Mouse (Mus musculus) intestine, embryonic 16.5 days (tissue): ENCODE data around the gene Osbpl3. TPM values are rescaled to one million over a fixed set of nuclear protein-coding genes. Genes with fewer than 3 reads are reported as not detected.
A peak's percentile ranks its signal among the peaks of the same experiment; 100 is the strongest.

Source experiments
- ATAC-seq: fragments of 200-750 bp; cut with Nextera tagmentation; 2 replicates; pipeline ENCODE4 v1.8.0; 2017; ENCODE audit warnings: moderate TSS enrichment, moderate library complexity
- H3K27ac ChIP-seq: fragments of 300-500 bp; sonication (generic); 2 replicates; pipeline ENCODE4 v1.5.1; 2014; ENCODE audit warnings: mild to moderate bottlenecking, low read length
- H3K27me3 ChIP-seq: fragments of 300-500 bp; sonication (generic); replicated peaks from 2 replicates; pipeline ENCODE4 v1.6.1; 2014; ENCODE audit warnings: low read length, control low read depth, mixed read lengths; ENCODE audit not compliant: control insufficient read depth, insufficient read depth
- H3K36me3 ChIP-seq: fragments of 300-500 bp; sonication (generic); 2 replicates; pipeline ENCODE4 v1.6.1; 2014; ENCODE audit warnings: low read length, control low read depth; ENCODE audit not compliant: control insufficient read depth, insufficient read depth
- H3K4me1 ChIP-seq: fragments of 300-500 bp; sonication (generic); 2 replicates; pipeline ENCODE4 v1.6.1; 2014; ENCODE audit warnings: low read length, control low read depth, mixed read lengths; ENCODE audit not compliant: control insufficient read depth, insufficient read depth
- H3K4me2 ChIP-seq: fragments of 300-500 bp; sonication (generic); 2 replicates; pipeline ENCODE4 v1.6.1; 2014; ENCODE audit warnings: low read depth, low read length, control low read depth
- H3K4me3 ChIP-seq: fragments of 300-500 bp; sonication (generic); 2 replicates; pipeline ENCODE4 v1.5.1; 2014; ENCODE audit warnings: mild to moderate bottlenecking, low read length
- H3K9ac ChIP-seq: fragments of 300-500 bp; sonication (generic); 2 replicates; pipeline ENCODE4 v1.6.1; 2014; ENCODE audit warnings: low read depth, low read length
- H3K9me3 ChIP-seq: fragments of 300-500 bp; sonication (generic); 2 replicates; pipeline ENCODE4 v1.6.1; 2016; ENCODE audit warnings: low read length, control low read depth; ENCODE audit not compliant: control insufficient read depth
- WGBS: fragments of 180-500 bp; shearing (Covaris S2); extraction: QIAGEN DNeasy Blood & Tissue Kit; methylation state at CpG from one replicate; pipeline ENCODE4 v1.1.7; 2014; 5-methylcytosine and 5-hydroxymethylcytosine counted together
- polyA plus RNA-seq: library from polyadenylated mRNA; unstranded; fragments of >200 nt; fragmentation: Nextera tagmentation; extraction: Ambion mirVana; gene quantifications from 2 replicates; pipeline ENCODE4 v1.2.1, GENCODE M21; 2015

Gene Osbpl3
- polyA plus RNA-seq, 1 experiment from 2014 or later = 7.0 TPM

DNA sequence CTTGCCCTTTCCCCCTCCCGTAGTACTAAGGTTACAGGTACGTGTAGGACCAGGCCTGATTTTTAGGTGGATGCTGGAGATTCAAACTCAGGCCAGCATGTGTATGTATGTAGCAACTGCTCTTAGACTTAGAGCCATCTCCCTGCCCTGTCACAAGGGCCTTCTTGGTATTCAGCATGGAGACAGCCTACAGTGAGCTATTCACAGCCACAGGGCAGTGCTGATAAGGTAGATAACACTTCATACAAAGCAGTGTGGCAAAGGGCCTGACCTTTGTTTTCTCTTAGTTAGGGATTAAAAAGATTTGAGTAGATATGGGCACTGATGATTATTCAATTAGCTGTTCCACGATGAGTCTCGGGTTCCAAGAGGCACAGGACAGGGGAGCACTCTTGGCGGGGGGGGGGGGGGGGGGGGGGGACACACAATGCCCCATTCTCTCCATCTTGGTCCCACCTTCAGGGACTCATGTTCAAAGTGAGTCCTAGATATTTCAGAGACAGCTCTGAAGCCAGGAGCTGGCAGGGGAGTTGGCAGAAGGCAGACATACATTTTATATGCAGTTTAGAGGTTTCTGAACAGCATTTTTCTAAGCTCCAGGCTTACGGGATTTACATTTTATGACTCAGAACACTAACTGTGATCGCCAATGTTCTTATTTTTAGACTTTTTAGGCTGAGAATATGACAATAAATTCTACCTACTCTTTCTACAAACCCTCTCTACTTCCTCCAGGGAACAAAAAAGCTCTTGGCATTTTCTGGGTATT is 56.4 kb downstream of the Osbpl3 start:
- H3K4me2 ChIP-seq = no peak overlapping the region
- WGBS = 70% methylated on average over 6 of the region's 7 CpGs
- H3K27me3 ChIP-seq = no peaks in the 10 kb centered on the region
- no peaks in the 10 kb centered on the region for H3K36me3 ChIP-seq
- peak; percentile 84 for ATAC-seq
- no peak overlapping the region for H3K9ac ChIP-seq
- H3K4me3 ChIP-seq = no peak overlapping the region
- H3K27ac ChIP-seq = 0 out of 2 replicates have a peak overlapping the region, but pooled peaks have one; percentile 24
- peaks cover 12% of the 10 kb centered on the region for H3K4me1 ChIP-seq
- no peaks in the 10 kb centered on the region for H3K9me3 ChIP-seq

DNA sequence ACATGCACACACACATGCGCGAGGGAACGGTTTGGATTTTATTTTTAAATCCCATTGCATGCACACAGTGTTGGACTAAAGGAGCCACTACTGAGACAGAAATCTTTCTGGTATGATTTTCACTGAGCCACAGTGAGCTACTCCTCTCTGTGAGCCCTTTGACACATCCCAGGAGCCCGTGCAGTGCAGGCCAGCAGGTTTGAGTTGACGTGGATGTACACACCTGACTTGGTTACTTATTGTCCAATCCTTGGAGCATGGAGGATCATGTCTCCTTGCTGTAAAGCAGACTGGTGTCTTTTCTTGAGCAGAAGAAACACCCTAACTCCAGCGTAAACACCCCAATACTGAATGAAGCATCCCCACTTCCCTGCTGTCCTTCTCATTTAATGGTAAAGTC is 57.7 kb downstream of the Osbpl3 start:
- Histone ChIP-seq H3K9ac (no peak overlapping the region), H3K27ac (no peak overlapping the region), H3K4me2 (no peak overlapping the region), H3K4me3 (no peak overlapping the region), H3K9me3 (no peaks in the 10 kb centered on the region), H3K36me3 (no peaks in the 10 kb centered on the region), H3K4me1 (peaks cover 13% of the 10 kb centered on the region), H3K27me3 (no peaks in the 10 kb centered on the region)
- ATAC-seq = no peak
- WGBS = 78% methylated on average over 6 of the region's 6 CpGs

DNA sequence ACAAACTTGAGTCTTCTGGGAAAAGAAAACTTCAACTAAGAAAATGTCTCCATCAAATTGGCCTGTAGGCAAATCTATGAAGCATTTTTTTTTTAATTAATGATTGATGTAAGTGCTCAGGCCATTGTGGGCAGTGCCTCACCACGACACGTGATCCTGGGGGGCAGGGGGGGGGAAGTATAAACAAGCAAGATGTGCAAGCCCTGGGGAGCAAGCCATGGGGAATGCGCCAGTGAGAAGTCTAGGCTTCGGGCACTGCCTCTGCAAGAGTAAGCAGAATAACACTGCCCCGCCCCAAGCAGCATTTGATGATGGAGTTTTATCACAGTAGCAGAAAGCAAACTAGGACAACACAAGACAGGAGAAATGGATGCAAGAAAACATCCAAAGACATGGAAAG is 58.9 kb downstream of the Osbpl3 start:
- no peak for ATAC-seq
- Histone ChIP-seq H3K36me3 (no peaks in the 10 kb centered on the region), H3K9me3 (no peaks in the 10 kb centered on the region), H3K27ac (no peak overlapping the region), H3K9ac (no peak overlapping the region), H3K4me1 (peaks cover 13% of the 10 kb centered on the region), H3K27me3 (no peaks in the 10 kb centered on the region), H3K4me3 (no peak overlapping the region), H3K4me2 (no peak overlapping the region)
- WGBS = 40% methylated on average over 5 of the region's 5 CpGs

DNA sequence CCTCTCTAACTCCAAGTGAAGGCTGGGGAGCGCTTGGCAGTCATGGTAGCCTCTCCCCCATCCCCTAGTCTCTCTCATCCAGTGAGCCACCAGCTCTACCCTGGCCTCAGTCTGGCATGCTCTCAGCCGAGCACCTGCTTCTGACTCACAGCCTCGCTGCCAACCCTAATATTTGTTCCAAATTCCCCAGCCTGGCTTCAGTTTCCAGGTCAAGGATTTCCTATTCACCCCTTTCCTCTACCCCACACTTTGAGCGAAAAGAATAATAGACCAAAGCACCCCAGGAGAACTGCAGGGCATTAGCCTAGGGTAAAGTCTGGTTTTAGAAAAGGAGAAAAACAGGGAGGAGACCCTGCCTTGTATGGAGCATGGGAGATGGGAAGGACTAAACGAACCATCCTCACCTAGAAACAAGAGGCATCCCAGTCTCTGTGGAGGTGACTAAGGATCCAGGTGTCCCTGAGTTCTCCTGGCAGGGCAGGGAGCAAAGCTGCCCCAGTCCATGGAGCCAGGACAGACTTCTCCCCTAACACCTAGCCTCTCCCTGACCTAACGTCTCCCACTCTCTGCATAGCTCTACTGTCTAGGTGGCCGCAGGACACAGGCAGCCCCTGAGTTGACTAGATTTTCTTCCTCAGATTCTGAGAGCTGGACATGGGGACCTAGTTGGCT is 60.2 kb downstream of the Osbpl3 start:
- Histone ChIP-seq H3K4me3 (no peak overlapping the region), H3K4me1 (peaks cover 13% of the 10 kb centered on the region), H3K4me2 (no peak overlapping the region), H3K36me3 (no peaks in the 10 kb centered on the region), H3K9ac (no peak overlapping the region), H3K27me3 (no peaks in the 10 kb centered on the region), H3K9me3 (no peaks in the 10 kb centered on the region), H3K27ac (no peak overlapping the region)
- ATAC-seq = no peak
- WGBS = 76% methylated on average over 7 of the region's 7 CpGs

DNA sequence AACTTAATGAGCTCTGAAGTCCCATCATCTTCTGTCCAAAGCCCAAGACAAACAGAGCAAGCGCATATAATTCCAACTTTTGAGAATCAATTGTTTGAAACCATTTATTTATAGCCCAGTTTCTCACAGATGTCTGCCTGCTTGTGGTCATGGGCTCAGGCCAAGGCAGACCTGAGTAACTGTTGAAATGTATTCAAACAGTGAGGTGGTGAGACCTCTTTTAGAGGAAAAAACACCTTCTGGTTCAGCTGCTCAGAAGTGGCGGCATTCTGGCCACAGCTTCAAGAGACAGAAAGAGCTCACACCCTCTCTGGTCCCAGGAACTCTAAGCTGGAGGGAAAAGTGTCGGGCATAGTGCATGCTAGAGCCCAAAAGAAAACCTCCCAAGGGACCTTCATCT is 61.6 kb downstream of the Osbpl3 start:
- no peak overlapping the region for H3K4me2 ChIP-seq
- WGBS = 81% methylated on average over 3 of the region's 3 CpGs
- H3K36me3 ChIP-seq = no peaks in the 10 kb centered on the region
- no peak overlapping the region for H3K4me3 ChIP-seq
- peaks cover 13% of the 10 kb centered on the region for H3K4me1 ChIP-seq
- H3K27ac ChIP-seq = no peak overlapping the region
- ATAC-seq = no peak
- no peak overlapping the region for H3K9ac ChIP-seq
- no peaks in the 10 kb centered on the region for H3K9me3 ChIP-seq
- H3K27me3 ChIP-seq = no peaks in the 10 kb centered on the region

DNA sequence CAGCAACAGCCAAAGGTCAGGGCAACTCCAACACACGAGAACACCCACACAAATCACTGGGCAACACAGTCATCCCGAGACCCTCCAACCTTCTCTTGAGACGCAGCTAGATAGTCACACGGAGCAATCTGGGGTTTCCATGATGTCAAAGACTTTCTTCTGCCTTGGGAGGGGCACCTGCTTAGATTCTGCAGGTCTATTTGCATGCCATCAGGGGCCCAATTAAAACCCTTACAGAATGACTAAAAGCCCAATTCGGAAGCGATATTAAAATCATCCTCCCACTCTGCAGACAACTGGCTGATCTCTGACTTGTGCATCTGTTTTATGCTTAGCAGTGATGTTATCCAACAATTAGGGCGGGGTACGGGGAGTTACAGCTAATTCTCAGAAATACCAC is 62.0 kb downstream of the Osbpl3 start:
- no peaks in the 10 kb centered on the region for H3K36me3 ChIP-seq
- no peak overlapping the region for H3K4me3 ChIP-seq
- no peak for ATAC-seq
- H3K27me3 ChIP-seq = no peaks in the 10 kb centered on the region
- no peak overlapping the region for H3K4me2 ChIP-seq
- peaks cover 11% of the 10 kb centered on the region for H3K4me1 ChIP-seq
- no peak overlapping the region for H3K9ac ChIP-seq
- no peak overlapping the region for H3K27ac ChIP-seq
- H3K9me3 ChIP-seq = no peaks in the 10 kb centered on the region
- WGBS = 78% methylated on average over 8 of the region's 8 CpGs

DNA sequence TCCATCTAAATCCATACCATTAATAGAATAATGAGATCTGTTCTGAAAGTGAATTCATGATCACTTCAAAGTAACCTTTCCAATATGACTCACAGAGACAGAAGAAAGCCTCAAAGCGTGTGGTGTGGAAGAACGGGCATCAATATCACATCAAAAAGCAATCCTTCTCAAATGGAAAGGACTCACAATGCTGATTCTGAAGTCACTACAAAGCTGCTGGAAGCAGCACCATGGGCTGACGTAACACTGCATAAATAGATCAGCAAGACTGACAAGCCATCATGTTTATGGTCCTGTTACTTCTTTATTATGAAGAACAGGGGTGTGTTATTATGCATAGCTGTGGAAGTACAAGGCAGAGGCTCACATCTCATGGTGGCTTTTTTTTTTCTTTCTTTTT is 64.0 kb downstream of the Osbpl3 start:
- Histone ChIP-seq H3K9me3 (no peaks in the 10 kb centered on the region), H3K4me2 (no peak overlapping the region), H3K4me3 (no peak overlapping the region), H3K36me3 (no peaks in the 10 kb centered on the region), H3K4me1 (peaks cover 2% of the 10 kb centered on the region; the same call in 1 of the 2 replicates), H3K27me3 (no peaks in the 10 kb centered on the region), H3K9ac (no peak overlapping the region), H3K27ac (no peak overlapping the region)
- WGBS = 95% methylated on average over 3 of the region's 3 CpGs
- ATAC-seq = no peak

DNA sequence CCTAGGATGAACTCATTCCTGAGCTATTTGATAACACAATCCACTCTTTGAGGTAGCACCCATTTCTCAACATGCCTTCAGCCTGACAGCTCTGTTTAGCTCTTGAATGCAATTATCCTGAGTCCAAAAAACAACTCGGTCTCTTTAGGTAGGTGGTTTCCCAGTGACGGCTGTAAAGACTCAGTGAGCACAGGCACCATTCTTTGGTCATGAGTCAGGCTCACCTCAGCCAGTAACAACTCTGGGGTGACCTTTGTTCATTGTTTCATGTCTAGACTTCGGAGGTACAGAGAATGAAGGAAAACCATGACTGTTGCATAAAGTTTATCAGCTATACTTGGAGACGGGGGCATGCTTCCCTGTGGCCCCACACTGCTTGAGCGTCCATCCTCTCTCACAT is 65.7 kb downstream of the Osbpl3 start:
- H3K4me1 ChIP-seq = peaks cover 2% of the 10 kb centered on the region; the same call in 1 of the 2 replicates

DNA sequence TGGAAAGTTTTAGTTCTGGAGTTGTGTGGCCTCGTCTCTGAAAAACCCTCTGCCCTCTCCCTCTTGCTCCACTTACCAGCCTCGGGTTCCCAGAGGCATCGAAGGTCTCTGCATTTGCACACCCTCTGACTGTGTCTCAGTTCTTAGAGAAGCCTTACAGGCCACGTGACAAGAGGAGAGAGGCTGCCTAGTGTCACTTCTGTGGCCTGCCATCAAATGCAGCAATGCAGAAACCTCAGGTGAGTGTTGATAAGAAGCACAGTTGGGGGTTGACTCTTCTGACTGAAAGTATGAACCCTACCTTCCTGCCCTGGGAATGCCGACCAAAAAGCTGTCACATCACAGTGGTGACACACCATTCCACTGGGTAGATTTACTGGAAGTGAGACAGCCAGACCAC is 68.4 kb downstream of the Osbpl3 start:
- Histone ChIP-seq H3K4me1 (0 out of 2 replicates have a peak, but pooled peaks cover 1% of the 10 kb centered on the region), H3K27ac (no peak overlapping the region), H3K27me3 (no peaks in the 10 kb centered on the region), H3K9me3 (no peaks in the 10 kb centered on the region), H3K9ac (no peak overlapping the region), H3K36me3 (no peaks in the 10 kb centered on the region), H3K4me2 (no peak overlapping the region), H3K4me3 (no peak overlapping the region)
- WGBS = 59% methylated on average over 5 of the region's 5 CpGs
- no peak for ATAC-seq

More for the DNA sequence above, 65.7 kb downstream of the Osbpl3 start:
- Histone ChIP-seq H3K36me3 (no peaks in the 10 kb centered on the region), H3K4me3 (no peak overlapping the region), H3K27ac (peak overlapping the region; percentile 59), H3K4me2 (no peak overlapping the region), H3K27me3 (no peaks in the 10 kb centered on the region), H3K9me3 (no peaks in the 10 kb centered on the region), H3K9ac (no peak overlapping the region)
- ATAC-seq = peak; percentile 92
- 40% methylated on average over 5 of the region's 5 CpGs for WGBS
